Mouse (Mus musculus) layer of hippocampus, postnatal 10 days (tissue): ENCODE results near the gene Cep104. TPM values are rescaled to one million over a fixed set of nuclear protein-coding genes. Genes with fewer than 3 reads are reported as not detected.

ENCODE experiments used
- DNase-seq, 2 experiments: peaks; one replicate each; pipeline ENCODE4 v3.0.0; 2021; ENCODE audit warnings: low spot score in 2 of 2
- total RNA-seq, 2 experiments: library from RNA; stranded (reverse); gene quantifications; 2 replicates each; pipeline ENCODE4 v1.2.3; 2021

Cep104 gene
- total RNA-seq, 2 experiments from 2014 or later: 26.9 to 27.6 TPM

DNA sequence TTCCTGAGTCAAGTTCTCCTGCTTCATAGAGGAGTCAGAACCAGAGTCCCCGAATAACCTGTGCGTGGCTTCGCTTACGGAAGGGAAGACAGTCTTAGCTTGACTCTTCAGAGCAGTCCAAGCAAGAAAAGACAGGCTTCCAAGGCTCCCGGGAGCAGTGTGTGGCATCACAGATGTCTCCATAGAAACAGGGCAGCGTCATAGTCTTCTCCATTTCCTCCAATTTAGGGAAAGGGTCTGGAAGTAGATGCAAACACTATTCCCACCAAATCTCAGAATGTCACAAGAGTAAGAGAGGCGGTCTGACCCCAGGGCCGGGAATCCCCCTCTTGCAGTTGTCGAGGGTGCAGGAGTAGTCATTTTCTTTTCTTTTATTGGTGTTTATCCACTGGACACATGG is 67.6 kb downstream of the Cep104 start, which contains the start of gene Ccdc27:
TSS of gene Ccdc27 (minus strand) at position 101 of the 400 bp plus-strand sequence.
- no peak for DNase-seq

DNA sequence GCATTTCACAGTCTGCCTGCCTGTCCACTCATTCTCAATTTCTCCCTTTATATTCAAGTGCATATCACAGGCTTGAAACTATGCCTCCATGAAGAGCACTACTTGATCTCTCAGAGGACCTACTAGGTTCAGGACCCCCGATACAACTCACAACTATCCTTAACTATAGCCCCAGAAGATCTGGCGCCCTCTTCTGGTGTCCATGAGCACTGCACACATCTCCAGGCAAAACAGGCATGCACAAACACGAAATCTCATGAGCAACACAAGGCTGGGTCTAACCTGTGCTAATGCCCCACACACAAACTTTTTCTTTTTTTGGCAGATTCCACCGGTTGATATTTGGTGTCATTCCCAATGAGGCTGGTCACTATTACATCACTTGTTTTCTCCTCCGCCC is 70.8 kb downstream of the Cep104 start:
- DNase-seq: no peak

DNA sequence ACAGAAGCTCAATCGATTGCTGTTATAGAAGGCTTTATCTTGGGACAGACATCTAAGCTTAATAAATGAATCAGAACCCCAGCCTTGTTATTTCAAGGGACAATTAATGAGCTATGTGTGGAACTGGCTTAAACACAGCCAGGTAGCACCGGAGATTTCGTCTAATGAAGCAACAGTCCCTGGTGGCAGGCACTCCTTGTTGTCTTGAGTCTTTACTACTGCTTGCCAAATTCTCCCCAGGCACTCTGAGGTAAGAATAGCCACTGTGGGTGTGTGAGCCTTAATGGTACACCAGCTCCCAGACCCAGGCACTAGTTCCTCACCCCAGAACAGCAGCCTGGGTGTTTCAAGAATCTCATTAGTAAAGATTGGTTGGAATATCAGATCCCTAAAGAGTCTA is 76.4 kb downstream of the Cep104 start:
- DNase-seq: no peak

DNA sequence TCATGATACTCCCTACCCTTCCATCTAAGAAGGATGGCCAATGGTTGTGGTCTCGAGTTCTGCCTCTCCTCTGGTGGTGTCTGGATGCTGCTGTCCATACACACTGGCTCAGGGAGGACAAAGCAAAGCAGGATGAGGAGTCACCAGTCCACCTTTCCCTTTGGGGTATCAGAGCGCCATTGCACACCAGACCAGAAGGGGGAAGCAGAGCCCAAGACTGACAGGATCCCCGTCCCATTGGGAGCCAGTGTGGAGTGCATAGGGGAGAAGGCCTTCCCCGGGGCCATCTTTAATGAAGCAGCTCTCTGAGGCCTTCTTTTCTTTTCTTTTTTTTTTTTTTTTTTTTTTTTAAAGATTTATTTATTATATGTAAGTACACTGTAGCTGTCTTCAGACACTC is 78.1 kb downstream of the Cep104 start:
- DNase-seq: no peak

DNA sequence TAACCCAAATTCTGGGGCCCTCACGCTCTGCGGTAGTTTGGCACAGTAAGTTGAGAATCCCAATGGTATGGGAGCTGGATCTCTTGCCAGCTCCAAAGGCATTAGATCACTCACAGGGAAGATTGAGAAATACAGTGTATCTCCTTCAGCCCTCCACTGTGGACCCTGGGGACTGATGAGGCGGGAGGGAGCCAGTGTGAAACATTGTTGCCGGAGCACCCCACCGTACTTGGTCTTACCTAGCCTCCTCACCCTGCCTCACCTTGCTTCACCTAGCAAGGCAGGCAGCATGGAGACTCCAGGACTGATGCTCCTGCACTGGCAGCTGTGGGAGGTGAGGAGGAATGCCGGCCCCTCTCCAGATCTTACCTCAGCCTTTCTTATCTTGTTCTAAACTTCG is 80.5 kb downstream of the Cep104 start:
- DNase-seq: no peak

DNA sequence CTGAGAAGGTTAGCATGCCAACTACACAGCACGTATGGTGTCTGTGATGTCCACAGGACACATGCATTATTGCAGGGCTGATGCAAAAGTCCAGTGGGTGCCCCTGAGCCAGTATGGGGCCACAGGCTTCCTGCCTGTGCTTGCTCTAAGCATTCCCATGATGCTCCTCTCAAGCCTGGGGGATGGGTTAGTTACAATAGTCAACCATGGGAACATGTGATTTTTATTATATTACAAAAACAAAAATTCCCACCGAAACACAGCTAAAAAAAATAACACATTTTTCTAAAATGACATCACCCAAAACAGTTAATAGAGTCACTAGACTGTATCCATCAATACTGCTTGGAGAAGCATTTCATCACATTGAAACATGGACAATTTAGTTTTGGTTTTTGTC is 81.1 kb downstream of the Cep104 start:
- DNase-seq: no peak

DNA sequence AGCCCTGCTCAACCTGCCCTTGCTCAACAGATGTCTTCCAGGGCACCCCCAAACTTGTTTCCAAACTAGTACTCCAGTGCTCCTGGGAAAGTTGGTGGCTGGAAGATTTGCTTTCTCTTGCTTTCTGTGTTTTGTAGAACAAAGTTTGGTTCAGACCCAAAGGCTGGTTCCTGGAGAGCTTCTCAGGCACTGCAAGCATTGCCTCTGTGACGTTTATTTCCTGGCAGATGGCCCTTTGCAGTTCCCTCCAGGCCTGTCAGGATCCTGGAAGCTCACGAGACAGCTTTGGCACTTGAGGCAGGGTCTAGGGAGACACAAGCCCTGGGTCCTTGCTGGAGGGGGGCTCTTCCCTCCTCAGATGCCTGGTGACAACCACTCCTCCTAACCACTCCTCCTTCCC is 81.7 kb downstream of the Cep104 start:
- DNase-seq: no peak

DNA sequence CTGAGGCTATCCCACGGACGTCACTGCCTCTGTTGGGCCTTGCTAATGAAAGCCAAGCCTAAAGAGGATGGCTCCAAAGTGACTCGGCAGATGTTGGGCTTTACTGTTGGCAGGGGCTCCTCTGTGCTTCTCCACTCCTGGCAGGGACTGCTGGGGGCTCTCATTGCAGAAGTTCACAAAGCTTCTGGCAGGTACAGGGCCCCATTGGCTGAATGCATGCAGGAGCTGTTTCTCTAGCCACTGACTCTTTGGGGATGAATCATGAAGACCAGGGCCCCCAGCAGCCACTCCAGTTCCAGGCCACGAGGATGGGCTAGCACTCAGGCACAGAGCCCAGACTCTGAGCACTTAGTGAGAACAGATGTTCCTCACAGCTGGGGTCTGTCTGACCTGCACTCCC is 82.7 kb downstream of the Cep104 start:
- DNase-seq: no peak

Other genes with a start within 250 kb of the Cep104 start
- gene A430005L14Rik, start 18.0 kb upstream of the Cep104 start, total RNA-seq: 10 to 100 TPM; 16.3 to 17.1 TPM
- 10 to 100 TPM; 12.0 to 14.6 TPM for gene Dffb, start 68 bp upstream of the Cep104 start, total RNA-seq
- gene Lrrc47, start 36.5 kb downstream of the Cep104 start, total RNA-seq: 10 to 100 TPM; 57.3 to 64.8 TPM
- gene Smim1, start 51.0 kb downstream of the Cep104 start, total RNA-seq: 1 to 10 TPM; 3.4 to 5.8 TPM
- 1 to 10 TPM; 1.4 to 2.3 TPM for gene Ccdc27, start 67.5 kb downstream of the Cep104 start, total RNA-seq
- 1 to 10 TPM; 4.7 to 5.2 TPM for gene Trp73, start 165.0 kb downstream of the Cep104 start, total RNA-seq
- gene Wrap73, start 167.2 kb downstream of the Cep104 start, total RNA-seq: 10 to 100 TPM; 27.3 to 33.0 TPM
- 100 to 1,000 TPM; 135 to 141 TPM for gene Tprgl, start 185.5 kb downstream of the Cep104 start, total RNA-seq
- 10 to 100 TPM; 11.4 to 11.6 TPM for gene Megf6, start 195.5 kb downstream of the Cep104 start, total RNA-seq